8 mouse cellular contexts compared by ENCODE assay signal in the genomic region with DNA sequence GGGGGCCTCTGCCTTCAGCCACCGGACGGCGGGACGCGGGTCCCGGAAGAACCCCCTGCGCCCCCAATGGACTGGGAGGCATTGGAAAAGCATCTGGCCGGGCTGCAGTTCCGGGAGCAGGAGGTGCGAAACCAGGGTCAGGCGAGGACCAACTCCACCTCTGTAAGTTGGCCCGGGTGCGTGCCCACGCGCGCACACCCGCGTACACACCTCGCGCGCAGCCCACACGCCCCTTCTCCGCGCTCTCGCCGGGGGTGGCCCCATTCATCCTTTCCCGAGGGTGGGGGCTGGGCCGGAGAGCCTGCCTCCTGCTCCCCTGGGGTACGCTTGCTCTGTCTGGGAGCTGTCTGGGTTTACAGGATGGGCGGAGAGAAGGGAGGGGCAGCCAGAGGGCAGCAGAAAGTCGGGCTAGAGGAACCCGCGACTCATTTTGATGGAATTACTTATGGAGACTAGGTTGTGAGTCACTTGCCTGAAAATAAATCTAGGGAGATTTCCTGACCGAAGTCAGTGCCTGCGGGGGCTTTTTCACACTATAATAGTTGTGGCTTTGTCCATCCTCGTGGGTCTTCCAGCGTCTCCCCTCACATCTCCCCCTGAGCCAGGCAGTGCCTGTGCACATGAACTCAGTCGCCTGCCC.
A peak's percentile ranks its signal among the peaks of the same experiment; 100 is the strongest.
DNase-seq lines count a peak whose midpoint lies in the region; ATAC-seq and TF ChIP-seq lines count a peak whose summit lies in the region.

No protein-coding gene starts in this region.

- peaks cover 2% of the 10 kb centered on the region; the same call in 1 of the 2 replicates for H3K4me1 ChIP-seq in cerebellum, adult 2 months (ENCODE audit: control insufficient read depth, insufficient read depth, low read length)
- H3K4me1 ChIP-seq in forebrain, embryonic 15.5 days: peaks cover 29% of the 10 kb centered on the region
- peaks cover 32% of the 10 kb centered on the region for H3K4me1 ChIP-seq in heart, postnatal 0 days (ENCODE audit: control insufficient read depth, insufficient read depth)

- peak overlapping the region; percentile 77 for H3K4me3 ChIP-seq in cerebellum, adult 2 months (replicated peaks; ENCODE audit: insufficient read depth, low read depth, low read length)
- peak overlapping the region; percentile 68 for H3K4me3 ChIP-seq in forebrain, embryonic 15.5 days
- H3K4me3 ChIP-seq in heart, postnatal 0 days (ENCODE audit: low read depth, low read length): peak overlapping the region; percentile 89

- in situ Hi-C loops in Patski (cut with MboI; ENCODE audit: low pct_unique_long_range_greater_than_20kb): loop anchor here (10.0 kb wide), 1 partner anchor 110 kb away; no protein-coding TSS in a partner anchor

- POLR2A ChIA-PET in Patski (lab: Charles Lee): interaction anchor here (0.7 to 6.7 kb wide), 17 partner anchors 12 to 89 kb away, joined by 3 to 46 read pairs (median 4); no protein-coding TSS in a partner anchor

- no peak overlapping the region for H3K27ac ChIP-seq in cerebellum, adult 2 months (ENCODE audit: insufficient read depth, low read length)
- H3K27ac ChIP-seq in forebrain, embryonic 15.5 days (replicated peaks): peak overlapping the region; percentile 62
- H3K27ac ChIP-seq in heart, postnatal 0 days (ENCODE audit: low read depth): peak overlapping the region; percentile 100

- whole genome bisulfite sequencing in cerebellum, adult 2 months: 2% methylated on average over 38 of the region's 38 CpGs
- WGBS in forebrain, embryonic 15.5 days: under 1% methylated on average over 38 of the region's 38 CpGs
- under 1% methylated on average over 38 of the region's 38 CpGs for WGBS in heart, postnatal 0 days

- peak; percentile 97 for DNase-seq in Patski (ENCODE audit: low read depth, low spot score)
- DNase-seq in cerebellum, adult 2 months: peak; percentile 30 to 38
- peak; percentile 71 for DNase-seq in heart, postnatal 0 days (ENCODE audit: low spot score)
- peak; percentile 56 to 74 for DNase-seq in kidney, postnatal 4 days
- DNase-seq in lung, adult 18-20 months: peak; percentile 55 to 59
- DNase-seq in retina, embryonic 14.5 days (ENCODE audit: low spot score): peak; percentile 70
- DNase-seq in spleen, postnatal 14 days (ENCODE audit: low spot score in 2 of 2): no peak

- no peak for TF ChIP-seq POLR2A in cerebellum, adult 2 months (IDR thresholded peaks at IDR 0.05; ENCODE audit: borderline replicate concordance, insufficient read depth, low read length)

- H3K4me2 ChIP-seq in forebrain, embryonic 15.5 days (replicated peaks): peak overlapping the region; percentile 100
- peak overlapping the region; percentile 90 for H3K4me2 ChIP-seq in heart, postnatal 0 days (ENCODE audit: low read depth, low read length)

- H3K9me3 ChIP-seq in forebrain, embryonic 15.5 days: no peaks in the 10 kb centered on the region
- no peaks in the 10 kb centered on the region for H3K9me3 ChIP-seq in heart, postnatal 0 days (replicated peaks; ENCODE audit: control insufficient read depth, low read length)

- TF ChIP-seq EP300 in heart, postnatal 0 days (IDR thresholded peaks at IDR 0.05; ENCODE audit: low read depth): no peak

- H3K27me3 ChIP-seq in Patski: no peaks in the 10 kb centered on the region
- H3K27me3 ChIP-seq in cerebellum, adult 2 months (ENCODE audit: control insufficient read depth, insufficient read depth, low read length): no peaks in the 10 kb centered on the region
- H3K27me3 ChIP-seq in forebrain, embryonic 15.5 days: no peaks in the 10 kb centered on the region
- no peaks in the 10 kb centered on the region for H3K27me3 ChIP-seq in heart, postnatal 0 days (ENCODE audit: control insufficient read depth, insufficient read depth, low read length)

- no peaks in the 10 kb centered on the region for H3K36me3 ChIP-seq in forebrain, embryonic 15.5 days
- H3K36me3 ChIP-seq in heart, postnatal 0 days (replicated peaks; ENCODE audit: control insufficient read depth, insufficient read depth, low read length): no peaks in the 10 kb centered on the region; the same call in 1 of the 2 replicates

- peak; percentile 52 for ATAC-seq in Patski
- peak; percentile 53 for ATAC-seq in forebrain, embryonic 15.5 days (replicated peaks)
- peak; percentile 21; the same call in 1 of the 2 replicates for ATAC-seq in heart, postnatal 0 days (ENCODE audit: insufficient read depth, low read depth)

- CTCF ChIA-PET in Patski (lab: Charles Lee): interaction anchor here (0.7 to 5.6 kb wide), 7 partner anchors 11 to 62 kb away, joined by 3 to 39 read pairs (median 5); no protein-coding TSS in a partner anchor

- no peak for TF ChIP-seq CTCF in Patski (IDR thresholded peaks at IDR 0.05)
- no peak for TF ChIP-seq CTCF in cerebellum, adult 2 months (IDR thresholded peaks at IDR 0.05; ENCODE audit: borderline replicate concordance, insufficient read depth, low read depth, low read length)
- TF ChIP-seq CTCF in heart, postnatal 0 days (IDR thresholded peaks at IDR 0.05; ENCODE audit: low read depth): peak; percentile 21

- peak overlapping the region; percentile 61 for H3K9ac ChIP-seq in forebrain, embryonic 15.5 days (replicated peaks)
- H3K9ac ChIP-seq in heart, postnatal 0 days (replicated peaks; ENCODE audit: low read depth, low read length): peak overlapping the region; percentile 90

Comparison
In these comparisons a context has a peak if more than half of its experiments do, and no peak if none do; other contexts are left out.
1. DNase-seq: peak in Patski (single experiment), cerebellum, adult 2 months (2 of 2), heart, postnatal 0 days (single experiment), kidney, postnatal 4 days (2 of 2), lung, adult 18-20 months (2 of 2) and retina, embryonic 14.5 days (single experiment); none in spleen, postnatal 14 days (0 of 2).
2. Peak in every context shown above with its lines, with median percentiles within 50 percentile points of each other: ATAC-seq and H3K4me3 ChIP-seq.